13 mouse cellular contexts compared by ENCODE assay signal in the genomic region with DNA sequence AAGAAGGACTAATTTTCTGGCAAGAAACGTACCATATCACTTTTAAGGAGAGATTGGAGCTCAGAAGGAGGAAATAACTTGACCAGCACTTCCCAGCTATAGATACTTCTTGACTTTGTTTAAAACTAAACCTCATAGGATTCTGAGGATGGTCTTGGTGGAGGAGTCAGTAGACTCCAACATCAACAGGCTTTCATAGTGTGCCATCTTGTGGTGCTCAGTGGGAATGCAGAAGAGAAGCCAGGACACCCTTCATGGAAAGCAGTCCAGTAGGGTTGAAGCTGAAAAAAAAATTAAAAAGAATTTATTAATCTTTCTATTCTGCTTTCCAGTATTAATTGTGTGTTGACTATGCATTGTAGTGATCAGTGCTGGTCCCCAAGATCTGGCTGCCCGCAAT. TPM values are rescaled to one million over a fixed set of nuclear protein-coding genes. Genes with fewer than 3 reads are reported as not detected.
A peak's percentile ranks its signal among the peaks of the same experiment; 100 is the strongest.
DNase-seq lines count a peak whose midpoint lies in the region; ATAC-seq and TF ChIP-seq lines count a peak whose summit lies in the region.
"Not testable (repeated sequence)": the region's sequence is repeated elsewhere in the genome, so short reads cannot be mapped to it uniquely, and the experiment has no call there.
"Had no signal": no experiment of that assay in that cellular context is flagged by ENCODE, and none has a peak within 500 bp of the region (broad histone marks: within the 10 kb centered on the region; RNA-seq: fewer than 3 reads in every experiment).

No protein-coding gene starts in this region.

- H3K27me3 ChIP-seq in hindbrain, postnatal 0 days (ENCODE audit: insufficient read depth, low read length); midbrain, postnatal 0 days (ENCODE audit: insufficient read depth, low read length): not testable (repeated sequence)

- H3K9me3 ChIP-seq in hindbrain, postnatal 0 days (ENCODE audit: low read length); midbrain, postnatal 0 days (ENCODE audit: low read length): not testable (repeated sequence)

- peak; percentile 94 for ATAC-seq in CD4-positive, CD25-positive, alpha-beta regulatory T cell, adult 4 months
- peak; percentile 86; the same call in 1 of the 2 replicates for ATAC-seq in frontal cortex, adult (ENCODE audit: low TSS enrichment)
- peak; percentile 21; the same call in 1 of the 2 replicates for ATAC-seq in hindbrain, postnatal 0 days
- not testable (repeated sequence) for ATAC-seq in midbrain, postnatal 0 days (ENCODE audit: low FRiP score)

- not testable (repeated sequence) for H3K36me3 ChIP-seq in hindbrain, postnatal 0 days (ENCODE audit: insufficient read depth, low read length); midbrain, postnatal 0 days (ENCODE audit: insufficient read depth, low read length)

- not testable (repeated sequence) for TF ChIP-seq POLR2A in brain, embryonic 14.5 days (IDR thresholded peaks at IDR 0.05; ENCODE audit: borderline replicate concordance, extremely low read depth, insufficient read depth, insufficient read length, poor library complexity, severe bottlenecking)

- no CpG with 5 or more reads among the region's 2 CpGs for WGBS in hindbrain, postnatal 0 days
- WGBS in midbrain, postnatal 0 days: 33% methylated on average over 1 of the region's 2 CpGs

- H3K27ac ChIP-seq in hindbrain, postnatal 0 days; midbrain, postnatal 0 days (ENCODE audit: low read depth, low read length): not testable (repeated sequence)

- H3K9ac ChIP-seq in hindbrain, postnatal 0 days (replicated peaks; ENCODE audit: low read length); midbrain, postnatal 0 days (replicated peaks; ENCODE audit: low read length, poor library complexity, severe bottlenecking): not testable (repeated sequence)

- TF ChIP-seq CTCF in brain, embryonic 14.5 days (IDR thresholded peaks at IDR 0.05; ENCODE audit: borderline replicate concordance, extremely low read depth, insufficient read depth, insufficient read length): peak; percentile 11; the same call in 1 of the 2 replicates
- TF ChIP-seq CTCF in hindbrain, postnatal 0 days (IDR thresholded peaks at IDR 0.05; ENCODE audit: low read depth): peak; percentile 43
- peak; percentile 45 for TF ChIP-seq CTCF in midbrain, postnatal 0 days (IDR thresholded peaks at IDR 0.05)

- not testable (repeated sequence) for DNase-seq in brain, embryonic 14.5 days (ENCODE audit: low read depth); hindbrain, postnatal 0 days (ENCODE audit: low spot score); midbrain, postnatal 0 days (ENCODE audit: low spot score)
- DNase-seq in kidney, postnatal 36 days: peak; percentile 29 to 66
- peak; percentile 21 to 28 for DNase-seq in lung, adult 18-20 months
- DNase-seq in testis, postnatal 10 days (ENCODE audit: low spot score): peak; percentile 49

- not testable (repeated sequence) for H3K4me2 ChIP-seq in hindbrain, postnatal 0 days (ENCODE audit: low read depth, low read length); midbrain, postnatal 0 days (ENCODE audit: low read depth, low read length, poor library complexity, severe bottlenecking)

- H3K4me3 ChIP-seq in hindbrain, postnatal 0 days (ENCODE audit: low read length); midbrain, postnatal 0 days (ENCODE audit: low read depth, low read length): not testable (repeated sequence)

- not testable (repeated sequence) for H3K4me1 ChIP-seq in hindbrain, postnatal 0 days (ENCODE audit: insufficient read depth, low read length); midbrain, postnatal 0 days (ENCODE audit: insufficient read depth, low read length)

RNA-seq across cellular contexts. Expression of a gene that starts 15.0 kb away (rescaled TPM):
- polyA plus RNA-seq in CD4-positive, CD25-positive, alpha-beta regulatory T cell, adult 4 months (2017; shearing (Covaris generic)): 10 to 100 TPM; 54.1 to 68.7 TPM
- 0.14 TPM in 1 of 2 replicates, not detected in the other for polyA plus RNA-seq in brain, embryonic 14.5 days (2012; rRNA removed)
- total RNA-seq in hindbrain, postnatal 0 days (2014; rRNA removed): not detected in 2 replicates
- polyA plus RNA-seq in hindbrain, postnatal 0 days (2015; fragmentation: Nextera tagmentation; extraction: Ambion mirVana): 0.23 and 0.30 TPM in 2 replicates
- not detected in 2 replicates for total RNA-seq in midbrain, postnatal 0 days (2014; rRNA removed)
- not detected in 2 replicates for polyA plus RNA-seq in midbrain, postnatal 0 days (2015; fragmentation: Nextera tagmentation; extraction: Ambion mirVana)
- total RNA-seq: gastrocnemius, postnatal 25 days had no signal
- polyA plus RNA-seq: cortical plate, adult 2 months; embryonic facial prominence, embryonic 15.5 days; forebrain, embryonic 14.5 days; myocyte had no signal

RNA-seq across cellular contexts. Expression of a gene that starts 26.6 kb away (rescaled TPM):
- polyA plus RNA-seq in CD4-positive, CD25-positive, alpha-beta regulatory T cell, adult 4 months (2017; shearing (Covaris generic)): 100 to 1,000 TPM; 110 to 117 TPM
- polyA plus RNA-seq in brain, embryonic 14.5 days (2012; rRNA removed): 25.1 and 26.0 TPM in 2 replicates
- total RNA-seq in hindbrain, postnatal 0 days (2014; rRNA removed): 9.2 and 21.7 TPM in 2 replicates
- polyA plus RNA-seq in hindbrain, postnatal 0 days (2015; fragmentation: Nextera tagmentation; extraction: Ambion mirVana): 52.2 and 57.8 TPM in 2 replicates
- 11.4 and 11.7 TPM in 2 replicates for total RNA-seq in midbrain, postnatal 0 days (2014; rRNA removed)
- 46.0 and 48.8 TPM in 2 replicates for polyA plus RNA-seq in midbrain, postnatal 0 days (2015; fragmentation: Nextera tagmentation; extraction: Ambion mirVana)

Comparison
In these comparisons a context has a peak if more than half of its experiments do, and no peak if none do; other contexts are left out.
1. RNA of a gene that starts 15.0 kb away (polyA plus RNA-seq): 54.1 to 68.7 TPM in CD4-positive, CD25-positive, alpha-beta regulatory T cell, adult 4 months; 0.23 to 0.30 TPM in hindbrain, postnatal 0 days, 0.14 TPM in brain, embryonic 14.5 days and not detected in midbrain, postnatal 0 days; every median in the first group is over 10 times any median in the second.
2. Peak in every context shown above with its lines, with median percentiles within 50 percentile points of each other: CTCF ChIP-seq.